Mouse (Mus musculus) v-Abl transformed pro-B cells (cell line): ENCODE results near the gene 3110040N11Rik.

Source experiments
- in situ Hi-C, 2 experiments: fragments of 400-800 bp; cut with MboI; formaldehyde crosslinking; loops; one replicate each; pipeline ENCODE4 v1.15.1; 2025; ENCODE audit not compliant: unreplicated experiment in 2 of 2

Gene 3110040N11Rik

DNA sequence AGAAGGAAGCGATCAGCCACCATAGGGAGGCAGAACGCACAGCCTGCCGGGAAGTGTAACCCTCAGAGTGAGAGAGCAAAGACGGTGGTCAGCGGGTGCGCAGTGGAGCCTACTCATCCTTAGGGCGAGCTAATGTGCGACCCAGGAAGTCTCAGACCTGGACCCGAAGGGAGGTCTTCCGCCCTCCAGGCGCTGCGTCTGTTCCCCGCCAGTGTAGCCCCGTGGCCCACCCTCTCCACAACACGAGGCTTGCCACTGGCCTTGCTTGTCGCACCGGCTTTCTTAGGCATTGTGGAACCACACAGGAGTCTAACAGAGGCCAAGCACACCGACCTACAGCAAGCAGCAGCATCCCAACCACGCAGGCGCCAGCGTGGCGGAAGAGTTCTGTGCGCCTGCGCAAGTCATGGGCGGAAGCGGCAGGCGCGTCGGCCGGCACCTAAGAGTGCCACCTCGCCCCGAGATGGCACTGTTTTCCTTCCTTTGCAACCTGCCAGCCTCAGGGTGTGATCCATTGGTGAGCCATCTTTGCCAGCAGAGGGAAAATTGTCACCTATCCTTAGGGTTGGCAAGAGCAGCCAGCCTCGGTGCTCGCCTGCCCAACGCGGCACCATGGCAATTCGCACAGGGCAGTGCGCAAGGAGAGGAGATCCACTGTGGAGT, at the start of gene 3110040N11Rik:
Gene 3110040N11Rik (minus strand): TSS at position 384 of the 663 bp plus-strand sequence.
- in situ Hi-C loops: loop anchor here (5.0 to 25.0 kb wide), 10 partner anchors 73 to 627 kb away; no protein-coding TSS in a partner anchor

DNA sequence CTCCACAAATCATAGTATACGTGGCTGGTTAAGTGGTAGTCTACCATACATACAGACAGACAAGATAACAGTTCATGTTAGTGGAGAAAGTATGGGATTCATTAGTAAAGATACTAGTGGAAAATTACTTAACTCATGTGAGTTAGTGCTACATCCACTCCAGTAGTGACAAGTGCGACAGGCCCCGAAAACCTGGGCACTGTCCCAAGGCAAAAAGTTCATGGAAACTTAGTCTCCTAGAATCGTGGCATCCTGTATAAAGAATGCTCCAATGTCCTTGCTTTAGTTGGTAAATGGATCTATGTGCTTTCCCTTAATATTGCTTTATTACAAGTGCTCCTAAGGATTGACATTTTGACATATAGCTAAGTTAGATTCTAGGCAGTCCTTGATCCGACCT, 48.5 kb upstream of the 3110040N11Rik start:
- in situ Hi-C loops: loop anchor here in 1 of 2 experiments (25.0 kb wide), 1 partner anchor 1975 kb away; no protein-coding TSS in a partner anchor

DNA sequence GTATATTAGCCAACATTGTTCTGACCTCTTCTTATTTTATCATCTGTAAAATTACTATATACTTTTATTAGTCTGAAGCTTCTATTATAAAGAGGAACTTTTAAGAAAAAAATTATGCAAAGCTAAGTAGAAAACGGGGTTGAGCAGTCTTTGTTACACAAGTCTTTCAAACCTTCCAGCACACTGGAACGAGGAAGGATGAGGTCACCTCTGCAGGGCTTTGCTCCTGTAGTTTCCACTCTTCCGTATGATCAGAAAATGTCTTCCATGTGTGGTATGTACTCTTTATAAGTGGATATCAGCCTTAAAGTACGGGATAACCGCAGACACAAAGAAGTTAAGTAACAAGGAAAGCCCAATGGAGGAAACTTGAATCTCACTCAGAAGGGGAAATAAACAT, 46.2 kb upstream of the 3110040N11Rik start:
- in situ Hi-C loops: loop anchor here in 1 of 2 experiments (25.0 kb wide), 1 partner anchor 1977 kb away; no protein-coding TSS in a partner anchor

DNA sequence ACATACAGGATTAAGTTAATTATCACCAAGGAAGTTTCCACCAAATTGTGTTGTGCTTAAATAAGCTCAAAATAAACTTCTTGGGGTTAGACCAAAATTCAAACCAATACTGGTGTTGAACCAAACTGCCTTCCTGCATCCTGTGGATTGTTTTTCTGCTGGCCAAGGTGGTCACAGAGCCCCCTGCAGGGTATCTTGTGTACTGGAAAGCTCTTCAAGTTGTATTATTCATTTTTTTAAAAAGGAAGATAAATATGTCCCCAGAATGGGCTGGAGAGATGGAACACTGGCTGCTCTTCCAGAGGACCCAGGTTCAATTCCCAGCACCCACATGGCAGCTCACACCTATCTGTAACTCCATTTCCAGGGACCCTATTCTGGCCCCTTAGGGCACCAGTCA, 45.6 kb upstream of the 3110040N11Rik start:
- in situ Hi-C loops: loop anchor here in 1 of 2 experiments (25.0 kb wide), 1 partner anchor 1977 kb away; no protein-coding TSS in a partner anchor

DNA sequence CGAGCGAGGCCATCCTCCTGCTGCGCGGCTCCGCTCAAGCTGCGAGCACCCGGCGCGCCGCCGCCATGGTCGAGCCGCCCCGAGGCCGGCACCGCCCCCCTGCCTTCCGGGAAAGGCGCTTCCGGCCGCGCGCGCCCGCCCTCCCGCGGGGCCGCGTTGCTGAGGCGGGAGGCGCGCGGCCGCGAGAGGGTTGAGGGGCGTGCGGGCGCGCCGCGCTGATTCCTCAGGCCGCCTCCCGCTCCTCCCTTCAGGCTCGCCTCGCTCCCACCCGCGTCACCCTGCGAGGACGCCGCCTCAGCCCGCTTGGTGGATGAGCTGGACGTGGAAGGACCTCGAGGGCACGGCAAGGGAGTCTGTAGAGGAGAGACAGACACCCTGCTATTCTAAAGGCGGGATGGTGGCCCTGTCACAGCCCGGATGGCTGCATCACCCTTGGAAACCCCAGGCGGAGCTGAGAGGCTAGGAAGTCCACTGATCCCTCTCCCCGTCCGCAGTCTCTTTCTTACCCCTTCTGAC, 40.2 kb upstream of the 3110040N11Rik start, which contains the start of gene Btbd1:
Gene Btbd1 (minus strand): TSS at position 53 of the 516 bp plus-strand sequence.
- in situ Hi-C loops: loop anchor here in 1 of 2 experiments (5.0 to 25.0 kb wide), 2 partner anchors 33 to 1983 kb away; no protein-coding TSS in a partner anchor

DNA sequence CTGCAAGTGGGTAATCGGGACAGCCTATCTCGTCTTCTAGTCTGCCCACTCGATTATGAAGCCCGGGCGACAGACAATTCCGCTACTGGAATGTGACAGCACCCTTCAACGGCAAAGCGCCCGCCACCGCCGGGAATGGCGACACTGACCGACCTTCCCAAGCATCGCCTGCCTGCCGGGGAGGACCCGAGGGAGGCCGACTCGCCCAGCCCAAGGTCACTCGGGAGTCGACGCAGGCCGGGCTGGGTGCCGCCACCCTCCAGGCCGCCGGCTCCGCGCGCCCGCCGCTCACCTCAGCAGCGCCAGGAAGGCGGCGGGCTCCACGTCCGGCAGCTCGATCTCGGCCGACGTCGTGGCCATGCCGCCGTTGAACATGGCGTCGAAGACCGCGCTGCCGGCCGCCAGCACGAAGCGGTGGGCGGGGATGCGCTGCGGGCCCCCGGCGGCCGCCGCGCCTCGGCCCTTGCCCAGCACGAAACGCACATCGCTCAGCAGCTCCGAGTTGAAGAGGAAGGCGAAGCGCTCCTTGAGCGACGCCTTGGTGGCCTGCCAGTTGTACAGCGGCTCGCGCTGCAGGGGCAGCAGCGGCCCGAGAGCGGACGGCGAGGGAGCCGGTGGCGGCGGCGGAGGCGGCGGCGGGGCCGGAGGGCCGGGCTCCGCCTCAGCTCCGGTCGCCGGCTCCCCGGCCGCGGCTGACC, 39.6 kb upstream of the 3110040N11Rik start:
- in situ Hi-C loops: loop anchor here in 1 of 2 experiments (5.0 to 25.0 kb wide), 2 partner anchors 33 to 1983 kb away; no protein-coding TSS in a partner anchor

DNA sequence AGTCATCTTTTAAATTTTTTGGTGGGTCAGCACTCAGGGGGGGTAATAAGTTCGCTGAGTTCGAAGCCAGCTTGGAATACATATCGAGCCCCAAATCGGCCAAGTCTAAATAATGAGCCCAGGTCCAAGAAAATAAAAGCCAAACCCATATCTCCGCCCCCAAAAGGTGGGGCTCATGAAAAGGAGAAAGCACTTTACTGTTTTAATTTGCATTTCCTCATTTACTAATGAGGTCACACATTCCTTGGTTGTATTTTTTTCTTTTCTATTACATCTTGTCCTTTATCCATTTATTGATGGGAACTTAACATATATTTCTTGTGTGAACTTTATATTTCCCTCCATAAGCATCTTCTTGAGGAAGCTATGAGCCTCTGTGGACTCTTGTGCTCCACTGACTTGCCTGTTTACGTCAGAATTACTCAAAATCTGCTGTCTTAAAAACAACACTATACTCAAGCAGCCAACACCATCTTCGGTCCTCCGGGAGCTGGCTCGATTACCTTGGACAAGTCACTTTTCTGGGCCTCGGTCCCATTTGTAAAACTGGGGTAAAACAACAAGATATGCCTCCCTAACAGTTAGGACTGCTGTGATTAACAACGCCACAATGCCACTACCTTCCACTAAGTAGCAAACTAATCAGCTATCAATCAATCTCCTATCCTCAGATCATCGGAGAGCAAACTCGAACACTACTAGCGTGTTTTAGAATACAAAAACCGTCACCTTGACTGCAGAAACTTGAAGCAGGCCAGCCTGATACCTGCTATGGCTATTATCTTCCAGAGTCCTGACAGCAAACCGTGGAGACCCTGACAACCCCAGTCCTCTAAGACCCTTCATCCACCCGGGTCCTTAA, 38.8 kb upstream of the 3110040N11Rik start:
- in situ Hi-C loops: loop anchor here in 1 of 2 experiments (5.0 to 25.0 kb wide), 2 partner anchors 34 to 1984 kb away; no protein-coding TSS in a partner anchor

DNA sequence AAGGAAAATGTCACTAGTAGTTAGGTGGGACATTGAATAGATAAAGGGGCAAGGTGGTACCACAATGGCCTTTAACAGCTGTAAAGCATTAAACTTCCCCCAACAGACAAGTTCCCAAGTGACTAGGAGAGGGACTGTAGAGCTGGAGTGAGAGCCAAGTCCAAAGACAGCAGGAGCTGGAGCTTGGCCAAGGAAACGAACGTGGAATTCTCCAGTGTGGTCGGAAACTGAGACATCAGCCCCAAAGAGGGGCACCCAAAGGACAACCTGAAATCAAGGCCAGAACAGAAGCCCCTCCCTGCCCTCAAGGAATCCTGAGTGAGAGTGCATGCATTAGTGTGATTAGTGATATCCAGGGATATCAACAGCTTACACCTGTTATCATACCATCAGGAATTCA, 36.1 kb upstream of the 3110040N11Rik start:
- in situ Hi-C loops: loop anchor here in 1 of 2 experiments (5.0 to 25.0 kb wide), 2 partner anchors 37 to 1987 kb away; no protein-coding TSS in a partner anchor

DNA sequence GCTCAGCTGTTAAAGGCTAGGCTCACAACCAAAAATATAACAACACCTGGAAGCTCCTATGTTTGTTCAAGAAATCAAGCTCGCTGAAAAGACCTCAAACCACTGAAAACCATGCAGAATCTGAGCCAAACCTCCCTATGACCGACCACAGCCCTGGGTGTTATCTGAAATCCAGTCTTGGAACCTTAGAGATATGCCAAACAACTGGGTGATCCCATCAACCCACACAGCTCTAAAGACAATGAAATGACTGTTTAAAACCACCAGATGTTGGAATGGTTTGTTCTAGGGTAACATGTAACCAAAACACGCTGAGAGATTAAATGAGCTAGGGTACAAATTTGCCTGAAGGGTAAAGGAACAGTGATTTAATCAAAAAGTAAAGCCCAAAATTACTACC, 35.6 kb upstream of the 3110040N11Rik start:
- in situ Hi-C loops: loop anchor here in 1 of 2 experiments (5.0 to 25.0 kb wide), 2 partner anchors 37 to 1987 kb away; no protein-coding TSS in a partner anchor

DNA sequence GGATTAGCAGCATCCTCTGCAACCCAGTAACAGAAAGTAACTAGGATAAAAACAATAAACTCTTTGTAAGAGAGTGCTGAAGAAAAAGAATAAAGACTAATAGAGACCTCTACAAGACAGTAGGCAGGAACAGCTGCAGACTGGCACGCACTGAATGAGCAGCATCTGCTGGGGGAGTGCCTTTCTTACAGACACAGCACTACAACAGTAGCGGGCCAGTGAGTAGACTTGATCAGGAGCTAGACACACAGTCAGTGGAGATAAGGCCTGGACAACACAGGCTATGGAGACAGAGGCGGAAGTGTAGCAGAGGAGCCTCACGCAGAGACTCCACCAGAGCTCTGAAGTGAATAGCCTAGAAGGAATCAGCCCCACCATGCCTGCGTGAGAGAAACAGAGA, 16.8 kb upstream of the 3110040N11Rik start:
- in situ Hi-C loops: no loop called here

DNA sequence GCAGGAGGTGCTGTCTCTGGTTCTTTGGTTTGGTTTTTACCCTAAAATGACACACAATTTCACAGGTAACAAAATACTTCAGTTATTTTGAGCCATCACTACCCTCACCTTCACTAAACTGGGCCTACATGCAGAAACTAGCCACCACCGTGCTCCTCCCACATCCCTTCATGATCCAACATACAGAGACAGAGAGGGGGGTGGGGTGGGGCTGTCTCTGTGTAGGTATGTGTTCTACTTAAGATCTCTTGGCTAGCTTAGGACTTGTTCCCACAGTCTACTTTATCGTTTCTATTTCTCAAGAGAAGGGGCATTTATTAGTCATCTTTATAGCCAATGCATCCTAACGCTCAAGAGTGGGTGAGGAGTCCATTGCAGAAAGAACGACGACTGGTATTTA, 742 bp downstream of the 3110040N11Rik start:
- in situ Hi-C loops: loop anchor here (5.0 to 25.0 kb wide), 10 partner anchors 74 to 626 kb away; no protein-coding TSS in a partner anchor

DNA sequence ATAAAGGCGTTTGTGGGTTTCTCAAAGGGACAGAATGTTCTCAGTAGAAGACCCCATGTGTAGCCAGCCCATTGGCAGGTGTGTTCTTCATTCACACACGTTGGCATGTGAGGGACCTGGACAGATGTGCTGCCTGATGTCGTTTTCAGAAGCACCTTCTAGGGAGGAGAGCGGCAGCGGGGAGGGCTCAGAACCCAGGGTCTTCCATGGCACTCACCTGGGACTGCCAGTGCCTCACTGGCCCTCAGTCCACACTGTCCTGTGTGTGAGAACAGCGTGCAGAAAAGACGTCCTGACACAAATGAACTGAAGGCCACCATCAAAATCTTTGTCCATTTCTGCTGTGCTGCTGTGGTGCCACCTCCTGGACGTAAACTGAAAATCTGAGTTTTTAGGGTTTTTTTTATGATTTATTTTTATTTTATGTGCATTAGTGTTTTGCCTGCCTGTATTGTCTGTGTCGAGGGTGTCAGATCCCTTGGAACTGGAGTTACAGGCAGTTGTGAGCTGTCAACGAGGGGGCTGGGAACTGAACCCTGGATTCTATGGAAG, 11.5 kb downstream of the 3110040N11Rik start:
- in situ Hi-C loops: loop anchor here (25.0 kb wide), 2 partner anchors 485 to 615 kb away; no protein-coding TSS in a partner anchor

DNA sequence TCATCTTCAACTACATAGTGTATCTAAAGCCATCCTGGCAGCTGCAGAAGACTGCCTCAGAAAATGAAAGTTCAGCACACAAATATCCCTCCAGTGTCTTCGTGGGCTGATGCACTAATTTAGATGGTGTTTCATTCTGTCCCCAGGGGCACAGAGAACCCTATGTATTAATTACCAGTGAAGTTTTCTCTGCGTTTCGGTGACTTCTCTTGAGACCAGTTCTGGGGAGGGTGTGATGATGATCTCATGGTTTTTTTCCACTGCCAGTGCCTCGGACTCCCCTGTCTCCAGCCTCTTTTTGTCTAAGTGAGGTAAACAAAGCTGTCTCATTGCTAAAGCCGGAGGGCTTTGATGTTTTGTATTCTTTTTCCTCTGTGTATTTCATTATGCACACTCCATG, 14.0 kb downstream of the 3110040N11Rik start:
- in situ Hi-C loops: loop anchor here (25.0 kb wide), 2 partner anchors 487 to 613 kb away; no protein-coding TSS in a partner anchor

DNA sequence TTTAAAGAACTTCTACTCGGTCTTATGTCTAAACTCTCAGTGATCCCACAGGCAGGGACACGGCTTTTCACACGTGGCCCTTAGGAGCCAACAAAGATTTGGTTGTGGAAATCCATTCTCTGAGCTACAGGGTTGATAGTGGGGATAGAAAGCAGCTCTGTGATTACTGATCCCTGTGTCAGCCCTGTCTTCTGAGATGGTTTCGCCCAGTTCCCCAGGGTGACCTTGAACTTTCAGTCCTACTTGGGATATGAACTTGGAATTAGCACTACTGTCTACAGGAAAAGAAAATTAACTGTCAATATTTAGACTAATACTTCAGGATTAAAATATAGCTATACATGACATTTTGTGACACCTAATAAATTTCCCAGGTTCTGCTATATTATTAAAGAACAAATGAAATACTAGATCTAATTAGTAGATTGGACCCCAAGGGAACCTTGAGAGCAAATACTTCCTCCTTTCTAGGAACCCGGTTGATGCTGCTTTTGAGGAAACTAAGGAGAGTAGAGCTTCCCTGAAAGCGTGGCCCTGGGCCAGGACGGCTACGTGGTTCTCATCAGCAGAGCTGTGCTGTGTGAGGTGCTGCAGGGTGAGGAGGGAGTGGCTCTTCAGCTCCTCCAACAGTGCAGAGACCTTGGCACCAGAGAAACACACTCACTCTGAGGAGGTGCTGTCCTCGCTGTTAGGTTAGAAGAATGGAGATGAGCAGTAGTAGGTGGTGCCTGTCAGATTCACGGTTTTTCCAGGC, 16.3 kb downstream of the 3110040N11Rik start:
- in situ Hi-C loops: loop anchor here in 1 of 2 experiments (25.0 kb wide), 1 partner anchor 611 kb away; no protein-coding TSS in a partner anchor

DNA sequence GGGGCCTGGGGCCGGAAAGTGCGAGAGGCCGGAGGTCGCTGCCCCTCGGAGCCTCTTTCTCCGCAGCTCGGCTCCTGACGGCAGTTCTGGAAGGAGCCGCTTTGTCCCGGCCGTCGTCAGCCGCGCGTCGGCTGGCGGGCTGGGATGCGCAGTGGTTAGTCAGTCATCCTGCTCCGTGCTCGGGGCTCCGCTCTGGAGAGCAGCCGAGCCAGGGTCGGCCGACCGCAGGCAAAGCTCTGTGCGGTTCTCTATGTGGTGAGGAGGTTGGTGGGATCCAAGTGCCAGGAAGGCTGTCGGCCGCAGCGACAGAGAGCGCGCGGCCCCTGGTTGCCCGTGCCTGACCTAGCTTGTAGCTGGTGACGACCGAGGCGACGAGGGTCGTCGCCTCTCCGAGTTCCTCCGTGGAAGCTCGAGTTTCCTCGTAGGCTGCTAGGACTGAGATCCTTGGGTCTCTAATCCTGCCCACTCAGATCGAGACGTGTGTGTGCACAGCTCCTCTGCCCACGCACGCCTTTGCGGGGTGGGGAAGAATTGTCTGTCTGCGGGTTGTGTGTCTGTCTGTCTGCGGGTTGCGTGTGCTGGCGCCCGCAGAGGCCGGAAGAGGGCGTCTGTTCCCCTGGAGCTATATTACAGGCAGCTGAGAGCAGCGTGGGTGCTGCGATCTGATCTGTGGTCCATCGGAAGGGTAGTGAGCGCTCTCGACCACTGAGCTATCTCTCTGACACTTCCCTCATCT, 26.0 kb downstream of the 3110040N11Rik start:
- in situ Hi-C loops: loop anchor here in 1 of 2 experiments (25.0 kb wide), 1 partner anchor 601 kb away; no protein-coding TSS in a partner anchor

DNA sequence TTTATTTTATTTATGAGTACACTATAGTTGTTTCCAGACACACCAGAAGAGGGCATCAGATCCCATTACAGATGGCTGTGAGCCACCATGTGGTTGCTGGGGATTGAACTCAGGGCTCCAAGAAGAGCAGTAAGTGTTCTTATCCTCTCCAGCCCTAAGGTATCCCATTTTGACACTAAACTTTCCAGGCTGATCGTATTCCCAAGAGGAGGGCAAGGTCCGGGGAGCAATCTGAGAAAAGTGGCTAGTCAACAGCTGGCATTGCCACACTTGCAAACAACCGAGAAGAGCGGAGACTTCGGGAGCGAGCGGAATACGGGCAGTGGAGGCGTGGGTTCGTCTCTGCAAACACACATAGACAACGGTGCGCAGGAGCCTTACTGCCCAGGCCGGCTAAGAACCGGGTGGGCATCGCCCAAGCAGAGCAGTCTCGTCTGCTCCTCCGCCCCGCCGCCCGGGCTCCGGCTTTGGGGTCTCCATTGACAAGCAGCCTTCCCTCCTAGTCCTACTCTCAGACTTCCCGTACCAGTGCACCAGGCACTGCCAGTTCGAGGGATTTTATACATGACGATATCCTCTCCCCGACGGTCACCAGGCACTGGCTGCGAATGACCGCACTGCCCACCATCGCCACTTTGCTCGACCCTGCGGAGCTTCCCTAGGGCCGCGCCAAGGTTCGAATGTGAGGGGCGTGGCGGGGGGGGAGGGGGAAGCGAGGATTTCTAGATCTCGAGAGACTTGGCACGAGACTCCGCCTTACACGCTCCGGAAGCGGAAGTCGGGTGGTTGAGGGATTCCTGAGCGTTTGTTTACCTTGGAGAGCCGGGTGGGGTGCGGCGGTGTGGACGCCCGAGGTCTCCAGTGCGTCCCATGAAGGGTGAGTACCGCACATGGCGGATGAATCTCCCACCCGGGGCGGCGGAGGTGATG, 26.8 kb downstream of the 3110040N11Rik start, which contains the start of gene Ramac:
Gene Ramac (plus strand): TSS at position 746 of the 930 bp plus-strand sequence.
- in situ Hi-C loops: loop anchor here in 1 of 2 experiments (25.0 kb wide), 1 partner anchor 600 kb away; no protein-coding TSS in a partner anchor

DNA sequence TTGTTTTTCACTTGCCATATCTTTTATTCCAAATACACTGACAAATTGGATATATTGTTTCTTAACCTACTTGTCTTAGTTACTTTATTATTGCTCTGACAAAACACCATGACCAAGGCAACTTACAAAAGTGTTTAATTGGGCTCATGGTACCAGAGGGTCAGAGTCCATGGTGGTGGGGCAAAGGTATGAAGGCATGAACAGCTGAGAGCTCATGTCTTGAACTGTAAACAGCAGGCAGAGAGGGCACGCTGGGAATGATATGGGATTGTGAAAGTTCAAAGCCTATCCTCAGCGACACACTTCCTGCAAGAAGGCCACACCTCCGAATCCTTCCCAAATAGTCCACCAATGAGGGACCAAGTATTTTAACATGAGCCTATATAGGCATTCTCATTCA, 41.3 kb downstream of the 3110040N11Rik start:
- in situ Hi-C loops: no loop called here
